Mouse (Mus musculus) activated CD4-positive, CD25-positive, alpha-beta regulatory T cell, adult 4 months (primary cell): ENCODE results near the gene Olfr13. TPM values are rescaled to one million over a fixed set of nuclear protein-coding genes. Genes with fewer than 3 reads are reported as not detected.
"Not testable (repeated sequence)": the region's sequence is repeated elsewhere in the genome, so short reads cannot be mapped to it uniquely, and the experiment has no call there.

Experiments
- ATAC-seq: one replicate; pipeline ENCODE4 v1.8.0; 2017
- polyA plus RNA-seq, 2 experiments: library from polyadenylated mRNA; unstranded; fragments of 100-300 nt; shearing (Covaris generic); gene quantifications; one replicate each; pipeline ENCODE4 v1.2.1; 2017

Olfr13 gene
- not detected for polyA plus RNA-seq

- ATAC-seq, result no peak
Measured at GRCm38 (mm10) chr6:43171840-43172239, at the start of gene Olfr13. Olfr13 (plus strand) TSS chr6:43172140.

- ATAC-seq, result not testable (repeated sequence)
Measured at GRCm38 (mm10) chr6:43146267-43146666, 25.7 kb upstream of the Olfr13 start, which contains the start of gene Olfr237-ps1. Olfr237-ps1 (plus strand) TSS chr6:43146567.

- no peak for ATAC-seq
Measured at GRCm38 (mm10) chr6:43159502-43159901, 12.4 kb upstream of the Olfr13 start.

GRCm38 (mm10) chr6:43162982-43163381 is 9.0 kb upstream of the Olfr13 start, which contains the start of gene Olfr437:
Olfr437 (plus strand) TSS chr6:43163282.
- ATAC-seq, result no peak

- ATAC-seq, result no peak
Measured at GRCm38 (mm10) chr6:43167246-43167645, 4.7 kb upstream of the Olfr13 start.

- no peak for ATAC-seq
Measured at GRCm38 (mm10) chr6:43178129-43178528, 6.2 kb downstream of the Olfr13 start.

- no peak for ATAC-seq
Measured at GRCm38 (mm10) chr6:43178584-43179501, 6.9 kb downstream of the Olfr13 start.

GRCm38 (mm10) chr6:43190986-43191385 is 19.0 kb downstream of the Olfr13 start:
- ATAC-seq, result no peak

- ATAC-seq, result no peak
Measured at GRCm38 (mm10) chr6:43196781-43197180, 24.8 kb downstream of the Olfr13 start, which contains the start of gene Olfr435. Olfr435 (plus strand) TSS chr6:43197146.

- peak; percentile 82 for ATAC-seq
Measured at GRCm38 (mm10) chr6:43198094-43198493, 26.2 kb downstream of the Olfr13 start.

- ATAC-seq, result no peak
Measured at GRCm38 (mm10) chr6:43202786-43203185, 30.8 kb downstream of the Olfr13 start.

GRCm38 (mm10) chr6:43205355-43205754 is 33.4 kb downstream of the Olfr13 start:
- no peak for ATAC-seq

GRCm38 (mm10) chr6:43212873-43213272 is 40.9 kb downstream of the Olfr13 start, which contains the start of gene Olfr434:
Olfr434 (plus strand) TSS chr6:43213021.
- not testable (repeated sequence) for ATAC-seq

Other genes starting within 250 kb of the Olfr13 start
- not detected for gene Olfr444, start 223.1 kb upstream of the Olfr13 start, polyA plus RNA-seq
- gene Olfr441, start 65.8 kb upstream of the Olfr13 start, polyA plus RNA-seq, result not detected
- not detected for gene Olfr237-ps1, start 25.6 kb upstream of the Olfr13 start, polyA plus RNA-seq
- gene Olfr437, start 8.9 kb upstream of the Olfr13 start, polyA plus RNA-seq, result not detected
- not detected for gene Olfr435, start 25.0 kb downstream of the Olfr13 start, polyA plus RNA-seq
- not detected for gene Olfr434, start 40.9 kb downstream of the Olfr13 start, polyA plus RNA-seq
- not detected for gene Olfr47, start 59.4 kb downstream of the Olfr13 start, polyA plus RNA-seq
- gene Arhgef5, start 93.4 kb downstream of the Olfr13 start, polyA plus RNA-seq, result 1 to 10 TPM; 2.2 to 2.9 TPM
- gene Nobox, start 137.4 kb downstream of the Olfr13 start, polyA plus RNA-seq, result not detected